ENCODE assay signal across 9 mouse cellular contexts in the genomic region with DNA sequence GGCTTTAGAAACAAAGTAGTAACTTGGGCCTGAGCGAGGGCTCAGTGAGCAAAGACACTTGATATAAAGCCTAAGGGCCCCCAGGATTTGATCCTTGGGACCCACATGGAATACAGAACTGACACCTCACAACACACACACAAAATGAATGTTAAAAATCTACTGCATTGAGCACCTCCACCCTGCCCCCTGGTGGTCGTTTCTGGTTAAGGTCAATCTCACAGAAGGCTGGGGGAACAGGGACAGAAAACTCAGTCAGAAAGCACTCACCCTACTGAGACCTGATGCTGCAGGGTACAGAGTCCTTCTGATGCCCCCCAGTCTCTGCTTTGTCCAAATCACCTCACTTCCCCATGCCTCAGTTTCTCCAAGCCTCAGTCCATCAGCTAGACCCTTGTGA. TPM values are rescaled to one million over a fixed set of nuclear protein-coding genes. Genes with fewer than 3 reads are reported as not detected.
A peak's percentile ranks its signal among the peaks of the same experiment; 100 is the strongest.
DNase-seq lines count a peak whose midpoint lies in the region; ATAC-seq and TF ChIP-seq lines count a peak whose summit lies in the region.
"Had no signal": no experiment of that assay in that cellular context is flagged by ENCODE, and none has a peak within 500 bp of the region (broad histone marks: within the 10 kb centered on the region; RNA-seq: fewer than 3 reads in every experiment).

No protein-coding gene starts in this region.

- peaks cover 40% of the 10 kb centered on the region for H3K4me1 ChIP-seq in forebrain, embryonic 10.5 days
- H3K4me1 ChIP-seq in forebrain, embryonic 12.5 days, result peaks cover 24% of the 10 kb centered on the region
- peaks cover 45% of the 10 kb centered on the region for H3K4me1 ChIP-seq in E14TG2a.4 (replicated peaks; ENCODE audit: low read depth, low read length)

- H3K4me2 ChIP-seq in forebrain, embryonic 12.5 days, result no peak overlapping the region
- H3K4me2 ChIP-seq: limb, embryonic 13.5 days had no signal

- peak; percentile 49 for DNase-seq in forebrain, embryonic 10.5 days (ENCODE audit: extremely low spot score, low spot score)
- peak; percentile 62 to 69 for DNase-seq in layer of hippocampus, postnatal 10 days (ENCODE audit: low spot score in 2 of 2)
- DNase-seq in layer of hippocampus, adult 8-10 months (ENCODE audit: low spot score in 2 of 2), result no peak
- DNase-seq in embryo, embryonic 10.5 days (ENCODE audit: low spot score), result peak; percentile 66
- DNase-seq in thymus, postnatal 25 days, result peak; percentile 37
- DNase-seq in layer of hippocampus, adult 9-11 months, result no peak

- peaks cover 5% of the 10 kb centered on the region; the same call in 1 of the 2 replicates for H3K27me3 ChIP-seq in forebrain, embryonic 10.5 days (ENCODE audit: poor library complexity, severe bottlenecking)
- no peaks in the 10 kb centered on the region for H3K27me3 ChIP-seq in forebrain, embryonic 12.5 days
- H3K27me3 ChIP-seq in E14TG2a.4 (ENCODE audit: insufficient read depth, low read length), result no peaks in the 10 kb centered on the region
- H3K27me3 ChIP-seq: limb, embryonic 13.5 days had no signal

- peaks cover 4% of the 10 kb centered on the region for H3K36me3 ChIP-seq in forebrain, embryonic 10.5 days (replicated peaks)
- no peaks in the 10 kb centered on the region for H3K36me3 ChIP-seq in forebrain, embryonic 12.5 days (replicated peaks)
- no peaks in the 10 kb centered on the region for H3K36me3 ChIP-seq in E14TG2a.4 (ENCODE audit: insufficient read depth, low read length)
- H3K36me3 ChIP-seq: limb, embryonic 13.5 days had no signal

- TF ChIP-seq CTCF in E14TG2a.4 (conservative IDR thresholded peaks at IDR 0.05; ENCODE audit: low read length), result peak; percentile 54

- no peak overlapping the region for H3K4me3 ChIP-seq in forebrain, embryonic 10.5 days
- H3K4me3 ChIP-seq in forebrain, embryonic 12.5 days (replicated peaks), result no peak overlapping the region
- no peak overlapping the region for H3K4me3 ChIP-seq in E14TG2a.4 (replicated peaks; ENCODE audit: low read length)
- H3K4me3 ChIP-seq: limb, embryonic 13.5 days had no signal

- H3K9ac ChIP-seq in forebrain, embryonic 12.5 days, result no peak overlapping the region
- H3K9ac ChIP-seq: limb, embryonic 13.5 days had no signal

- WGBS in forebrain, embryonic 10.5 days, result 51% methylated on average over 2 of the region's 2 CpGs
- 42% methylated on average over 2 of the region's 2 CpGs for WGBS in forebrain, embryonic 12.5 days

- H3K27ac ChIP-seq in forebrain, embryonic 10.5 days, result no peak overlapping the region
- H3K27ac ChIP-seq in forebrain, embryonic 12.5 days, result no peak overlapping the region
- H3K27ac ChIP-seq: limb, embryonic 13.5 days had no signal

- no peak for ATAC-seq in forebrain, embryonic 12.5 days (ENCODE audit: low FRiP score)

- H3K9me3 ChIP-seq in forebrain, embryonic 10.5 days, result no peaks in the 10 kb centered on the region
- H3K9me3 ChIP-seq in forebrain, embryonic 12.5 days, result no peaks in the 10 kb centered on the region
- no peaks in the 10 kb centered on the region for H3K9me3 ChIP-seq in E14TG2a.4 (ENCODE audit: low read length)
- H3K9me3 ChIP-seq: limb, embryonic 13.5 days had no signal

RNA-seq across cellular contexts. Expression of a gene that starts 53.3 kb away (rescaled TPM):
- polyA plus RNA-seq in forebrain, embryonic 10.5 days (2016; fragmentation: Nextera tagmentation; extraction: Ambion mirVana), result 4.4 and 4.5 TPM in 2 replicates
- 4.5 and 6.1 TPM in 2 replicates for polyA plus RNA-seq in forebrain, embryonic 12.5 days (2016; fragmentation: Nextera tagmentation; extraction: Ambion mirVana)
- 10 to 100 TPM; 55.4 to 56.9 TPM for total RNA-seq in layer of hippocampus, postnatal 10 days (2021)
- 10 to 100 TPM; 56.0 to 66.0 (median 61.1) TPM for total RNA-seq in layer of hippocampus, adult 8-10 months (2022)

RNA-seq across cellular contexts. Expression of a gene that starts 59.0 kb away (rescaled TPM):
- 0.22 and 0.67 TPM in 2 replicates for polyA plus RNA-seq in forebrain, embryonic 10.5 days (2016; fragmentation: Nextera tagmentation; extraction: Ambion mirVana)
- 0.20 and 0.28 TPM in 2 replicates for polyA plus RNA-seq in forebrain, embryonic 12.5 days (2016; fragmentation: Nextera tagmentation; extraction: Ambion mirVana)
- total RNA-seq in layer of hippocampus, postnatal 10 days (2021), result under 1 TPM in 1 of 2 experiments, not detected in 1; 0.18 TPM
- not detected for total RNA-seq in layer of hippocampus, adult 8-10 months (2022)
- polyA plus RNA-seq: limb, embryonic 13.5 days had no signal

Comparison
In these comparisons a context has a peak if more than half of its experiments do, and no peak if none do; other contexts are left out.
1. DNase-seq: peak in forebrain, embryonic 10.5 days (single experiment), layer of hippocampus, postnatal 10 days (2 of 2), embryo, embryonic 10.5 days (single experiment) and thymus, postnatal 25 days (single experiment); none in layer of hippocampus, adult 8-10 months (0 of 2) and layer of hippocampus, adult 9-11 months (single experiment).